Mouse (Mus musculus) small intestine, adult 2 months (tissue): ENCODE measurements around the gene H2-Ab1. TPM values are rescaled to one million over a fixed set of nuclear protein-coding genes. Genes with fewer than 3 reads are reported as not detected.

Experiments used
- H3K27ac ChIP-seq: fragments of 200-500 bp; 2 replicates; pipeline ENCODE4 v1.5.1; 2012; ENCODE audit warnings: low read depth, low read length, control low read depth, inconsistent platforms; ENCODE audit not compliant: insufficient read depth
- H3K27me3 ChIP-seq: fragments of 200-500 bp; 2 replicates; pipeline ENCODE4 v1.6.1; 2012; ENCODE audit warnings: mild to moderate bottlenecking, moderate library complexity, low read length, inconsistent platforms; ENCODE audit not compliant: control insufficient read depth, insufficient read depth
- H3K36me3 ChIP-seq: fragments of 200-500 bp; 2 replicates; pipeline ENCODE4 v1.6.1; 2012; ENCODE audit warnings: mild to moderate bottlenecking, low read length, control low read depth, inconsistent platforms; ENCODE audit not compliant: control insufficient read depth, insufficient read depth
- H3K4me1 ChIP-seq: fragments of 200-500 bp; 2 replicates; pipeline ENCODE4 v1.6.1; 2012; ENCODE audit warnings: low read length, inconsistent platforms, mixed read lengths; ENCODE audit not compliant: control insufficient read depth, insufficient read depth, insufficient read length
- H3K4me3 ChIP-seq: fragments of 200-500 bp; 2 replicates; pipeline ENCODE4 v1.5.1; 2012; ENCODE audit warnings: low read depth, mild to moderate bottlenecking, control low read depth, inconsistent platforms, low read length, moderate library complexity
- CTCF ChIP-seq: fragments of 200-500 bp; IDR thresholded peaks from 2 replicates; pipeline ENCODE4 v1.5.1; 2012; ENCODE audit warnings: low read depth, mild to moderate bottlenecking, control low read depth, inconsistent platforms, low read length, moderate library complexity, mixed read lengths; ENCODE audit not compliant: insufficient replicate concordance, insufficient read length; ENCODE audit errors: extremely low read depth
- POLR2A ChIP-seq: fragments of 200-500 bp; IDR thresholded peaks from 2 replicates; pipeline ENCODE4 v1.6.1; 2012; ENCODE audit warnings: low read depth, mild to moderate bottlenecking, control low read depth, inconsistent platforms, low read length, moderate library complexity
- WGBS: fragments of 180-500 bp; shearing (Covaris S2); methylation state at CpG from one replicate; pipeline ENCODE4 v1.1.7; 2018; 5-methylcytosine and 5-hydroxymethylcytosine counted together
- polyA plus RNA-seq: library from polyadenylated mRNA; depleted of rRNA; stranded (reverse); fragments of >200 nt; gene quantifications from 2 replicates; pipeline ENCODE4 v1.2.3, GENCODE M21; 2012

Gene H2-Ab1
- polyA plus RNA-seq, 1 experiment: 5,426 TPM

DNA sequence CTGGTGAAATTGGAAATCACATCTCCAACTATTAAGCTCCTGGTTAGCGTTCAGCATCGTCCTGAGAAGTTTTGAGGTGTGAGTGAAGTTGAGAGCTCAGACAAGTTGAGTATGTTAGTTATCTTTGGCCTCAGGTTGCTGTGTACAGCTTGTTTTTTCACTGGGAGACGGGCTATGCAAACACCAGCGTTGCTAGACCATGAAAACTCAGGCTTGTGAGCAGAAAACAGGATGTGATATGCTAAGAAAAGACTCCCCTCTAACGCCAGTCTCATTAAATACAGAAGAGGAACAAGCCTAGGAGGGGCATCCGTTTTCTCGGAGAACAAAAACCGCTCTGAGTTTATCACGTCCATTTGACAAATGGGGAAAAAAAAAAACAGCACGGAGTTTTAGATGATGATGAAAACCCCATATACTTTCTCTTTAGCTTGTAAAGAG lies 17.9 kb upstream of the H2-Ab1 start:
- peak overlapping the region; percentile 4; the same call in 1 of the 2 replicates for H3K4me3 ChIP-seq
- 45% methylated on average over 10 of the region's 10 CpGs for WGBS
- peak overlapping the region; percentile 79 for H3K27ac ChIP-seq
- TF ChIP-seq CTCF: no peak
- no peak for TF ChIP-seq POLR2A
- no peaks in the 10 kb centered on the region for H3K4me1 ChIP-seq
- no peaks in the 10 kb centered on the region for H3K27me3 ChIP-seq
- no peaks in the 10 kb centered on the region for H3K36me3 ChIP-seq

DNA sequence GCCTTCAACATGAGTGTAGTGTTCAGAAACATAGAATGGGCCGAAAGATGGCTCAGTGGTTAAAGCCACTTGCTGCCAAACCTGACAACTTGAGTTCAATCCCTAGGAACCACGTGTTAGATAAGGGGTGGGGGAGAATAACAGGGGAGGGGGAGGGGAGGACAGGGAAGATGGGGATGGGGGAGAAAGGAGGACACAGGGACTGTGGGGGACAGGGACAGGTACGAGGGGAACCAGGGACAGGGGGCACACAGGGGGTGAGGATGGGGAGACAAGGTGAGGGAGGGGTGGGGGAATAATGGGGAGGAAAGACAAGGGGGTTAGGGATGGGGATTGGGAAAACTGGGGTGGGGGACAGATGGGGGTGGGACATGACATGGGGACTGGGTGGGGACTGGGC lies 17.1 kb upstream of the H2-Ab1 start:
- Histone ChIP-seq H3K4me3 (no peak overlapping the region), H3K4me1 (no peaks in the 10 kb centered on the region), H3K27me3 (no peaks in the 10 kb centered on the region), H3K36me3 (no peaks in the 10 kb centered on the region), H3K27ac (peak overlapping the region; percentile 79)
- 60% methylated on average over 3 of the region's 3 CpGs for WGBS
- TF ChIP-seq CTCF: no peak
- no peak for TF ChIP-seq POLR2A

DNA sequence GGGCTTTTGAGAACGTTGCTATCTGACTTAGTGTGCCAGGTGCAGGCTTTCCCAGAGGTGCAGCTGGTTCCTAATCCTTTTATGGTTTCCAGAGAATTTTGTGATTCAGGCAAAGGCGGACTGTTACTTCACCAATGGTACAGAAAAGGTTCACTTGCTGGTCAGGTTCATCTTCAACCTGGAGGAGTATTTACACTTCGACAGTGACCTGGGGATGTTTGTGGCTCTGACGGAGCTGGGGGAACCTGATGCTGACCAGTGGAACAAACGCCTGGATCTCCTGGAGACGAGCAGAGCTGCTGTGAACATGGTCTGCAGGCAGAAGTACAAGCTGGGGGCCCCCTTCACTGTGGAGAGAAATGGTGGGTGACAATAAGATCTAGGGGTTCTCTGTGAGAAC lies 16.6 kb upstream of the H2-Ab1 start:
- no peak overlapping the region for H3K4me3 ChIP-seq
- no peaks in the 10 kb centered on the region for H3K36me3 ChIP-seq
- no peaks in the 10 kb centered on the region for H3K4me1 ChIP-seq
- TF ChIP-seq CTCF: no peak
- no peak for TF ChIP-seq POLR2A
- 68% methylated on average over 6 of the region's 6 CpGs for WGBS
- H3K27me3 ChIP-seq: no peaks in the 10 kb centered on the region
- H3K27ac ChIP-seq: no peak overlapping the region

DNA sequence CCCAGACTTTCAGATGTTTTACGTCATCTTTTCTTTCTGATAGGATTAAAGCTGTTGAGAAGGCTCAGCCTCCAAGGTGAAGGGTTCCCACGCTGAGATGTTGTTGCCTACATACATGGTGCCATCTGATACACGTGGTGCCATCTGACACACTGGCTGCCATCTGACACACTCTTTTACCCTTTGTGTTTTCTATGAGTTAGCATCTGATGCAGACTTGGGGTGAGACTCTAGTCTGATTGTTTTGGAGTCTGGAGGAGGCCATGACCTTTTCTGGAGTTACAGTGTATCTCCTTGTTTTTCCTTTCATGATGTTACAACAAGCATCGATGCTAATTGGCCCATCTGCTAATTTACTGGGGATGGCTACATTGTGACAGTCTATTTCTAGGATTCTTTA lies 12.8 kb upstream of the H2-Ab1 start:
- WGBS: 77% methylated on average over 4 of the region's 4 CpGs

DNA sequence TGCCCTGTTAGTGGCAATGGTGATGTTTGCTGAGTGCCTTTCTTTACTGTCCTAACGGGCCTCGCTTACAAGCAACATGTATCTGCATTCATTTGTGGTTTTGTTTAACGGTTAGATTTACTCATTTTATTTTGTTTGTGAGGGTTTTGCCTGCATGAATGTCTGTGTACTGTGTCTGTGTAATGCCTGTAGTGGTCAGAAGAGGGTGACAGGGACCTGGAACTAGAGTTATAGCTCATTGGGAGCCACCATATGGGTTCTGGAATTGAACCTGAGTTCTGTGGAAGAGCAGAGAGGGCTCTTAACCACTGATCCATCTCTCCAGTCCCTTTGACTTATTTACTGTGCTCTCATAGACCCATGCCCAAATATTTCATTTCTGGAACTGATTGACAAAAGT lies 10.4 kb upstream of the H2-Ab1 start:
- no peaks in the 10 kb centered on the region for H3K36me3 ChIP-seq
- WGBS: 81% methylated on average over 3 of the region's 3 CpGs

More for the DNA sequence above, 12.8 kb upstream of the H2-Ab1 start:
- no peaks in the 10 kb centered on the region for H3K36me3 ChIP-seq
- no peak overlapping the region for H3K27ac ChIP-seq
- H3K4me3 ChIP-seq: no peak overlapping the region
- H3K4me1 ChIP-seq: no peaks in the 10 kb centered on the region
- no peak for TF ChIP-seq POLR2A
- no peak for TF ChIP-seq CTCF
- H3K27me3 ChIP-seq: no peaks in the 10 kb centered on the region

DNA sequence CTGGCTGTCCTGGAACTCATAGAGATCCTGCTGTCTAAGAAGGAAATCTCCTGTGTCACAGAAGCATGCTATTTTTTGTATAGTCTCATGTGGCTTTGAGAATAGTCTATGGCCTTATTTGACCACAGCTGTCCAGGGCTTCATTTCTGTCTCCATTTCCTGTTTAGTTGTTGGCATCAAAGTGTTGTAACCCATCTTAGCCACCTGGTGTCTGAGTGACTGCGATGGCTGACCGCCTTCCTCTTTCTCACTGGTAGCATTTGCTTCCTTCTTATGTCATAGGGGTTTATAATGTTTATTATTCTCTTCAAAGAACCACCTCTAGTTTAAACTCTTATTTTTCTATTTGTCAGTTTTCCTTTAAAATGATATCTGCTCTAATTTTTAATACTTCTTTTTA lies 8.7 kb upstream of the H2-Ab1 start:
- 51% methylated on average over 2 of the region's 2 CpGs for WGBS
- H3K4me3 ChIP-seq: no peak overlapping the region
- TF ChIP-seq CTCF (no peak), POLR2A (no peak)

More for the DNA sequence above, 10.4 kb upstream of the H2-Ab1 start:
- Histone ChIP-seq H3K27me3 (no peaks in the 10 kb centered on the region), H3K4me1 (no peaks in the 10 kb centered on the region), H3K27ac (no peak overlapping the region), H3K4me3 (no peak overlapping the region)
- TF ChIP-seq CTCF: no peak
- no peak for TF ChIP-seq POLR2A

DNA sequence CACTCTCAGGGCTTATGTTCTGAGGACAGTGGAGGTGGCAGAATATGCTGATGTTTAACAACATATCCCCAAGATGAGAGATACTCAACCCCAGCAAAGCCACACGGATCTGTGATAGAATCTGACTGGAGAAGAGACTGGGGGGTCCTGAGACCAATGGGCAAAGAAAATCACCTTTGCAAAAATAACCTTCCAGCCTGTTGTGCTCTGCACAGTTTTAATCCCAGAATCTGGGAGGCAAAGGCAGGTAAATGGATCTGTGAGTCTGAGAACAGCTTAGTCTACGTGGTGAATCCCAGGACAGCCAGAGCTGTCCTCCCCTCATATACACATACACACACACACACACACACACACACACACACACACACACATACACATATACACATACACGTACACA lies 8.1 kb upstream of the H2-Ab1 start:
- Histone ChIP-seq H3K36me3 (no peaks in the 10 kb centered on the region), H3K4me3 (no peak overlapping the region), H3K27ac (no peak overlapping the region), H3K27me3 (no peaks in the 10 kb centered on the region), H3K4me1 (no peaks in the 10 kb centered on the region)
- 50% methylated on average over 3 of the region's 3 CpGs for WGBS
- no peak for TF ChIP-seq CTCF

More for the DNA sequence above, 8.7 kb upstream of the H2-Ab1 start:
- Histone ChIP-seq H3K36me3 (no peaks in the 10 kb centered on the region), H3K27ac (no peak overlapping the region), H3K27me3 (no peaks in the 10 kb centered on the region), H3K4me1 (no peaks in the 10 kb centered on the region)

DNA sequence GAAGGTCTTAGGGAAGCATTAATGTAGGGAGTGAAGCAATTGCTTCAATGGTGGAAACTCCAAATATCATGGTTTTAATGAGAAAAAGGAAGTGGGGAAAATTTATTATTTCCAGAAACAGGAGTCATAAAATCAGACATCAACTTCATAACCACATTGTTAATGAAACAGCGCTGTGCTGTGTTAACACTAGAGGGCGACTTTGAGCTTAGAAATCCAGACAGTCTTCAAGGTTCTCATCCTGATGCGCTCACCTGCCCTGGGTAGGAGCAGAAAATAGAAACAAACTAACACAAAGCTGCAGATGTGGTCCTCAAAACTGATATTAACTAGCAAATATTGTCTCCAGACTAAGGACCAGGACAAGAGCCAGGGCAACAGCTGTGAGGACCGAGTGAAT lies 7.6 kb upstream of the H2-Ab1 start:
- WGBS: 13% methylated on average over 4 of the region's 4 CpGs
- Histone ChIP-seq H3K4me3 (no peak overlapping the region), H3K4me1 (no peaks in the 10 kb centered on the region), H3K27ac (no peak overlapping the region), H3K36me3 (no peaks in the 10 kb centered on the region), H3K27me3 (no peaks in the 10 kb centered on the region)
- TF ChIP-seq CTCF: no peak
- no peak for TF ChIP-seq POLR2A
